Mouse (Mus musculus) C2C12 (cell line): Measurements from ENCODE around the gene Olfr112.

Source experiments
- CTCF ChIP-seq: IDR thresholded peaks from one replicate; pipeline ENCODE4 v1.5.1; 2011; ENCODE audit not compliant: control insufficient read depth, insufficient read depth, insufficient read length
- FOSL1 ChIP-seq: IDR thresholded peaks from one replicate; pipeline ENCODE4 v1.8.0; 2011; ENCODE audit warnings: mild to moderate bottlenecking, low read length; ENCODE audit not compliant: poor library complexity, insufficient read depth, severe bottlenecking
- MYOD1 ChIP-seq: IDR thresholded peaks from one replicate; pipeline ENCODE4 v1.6.1; 2011; ENCODE audit warnings: low read depth; ENCODE audit not compliant: control insufficient read depth, insufficient read length
- USF1 ChIP-seq: IDR thresholded peaks from one replicate; pipeline ENCODE4 v1.6.1; 2011; ENCODE audit warnings: low read depth, mild to moderate bottlenecking, control low read depth, moderate library complexity

DNA sequence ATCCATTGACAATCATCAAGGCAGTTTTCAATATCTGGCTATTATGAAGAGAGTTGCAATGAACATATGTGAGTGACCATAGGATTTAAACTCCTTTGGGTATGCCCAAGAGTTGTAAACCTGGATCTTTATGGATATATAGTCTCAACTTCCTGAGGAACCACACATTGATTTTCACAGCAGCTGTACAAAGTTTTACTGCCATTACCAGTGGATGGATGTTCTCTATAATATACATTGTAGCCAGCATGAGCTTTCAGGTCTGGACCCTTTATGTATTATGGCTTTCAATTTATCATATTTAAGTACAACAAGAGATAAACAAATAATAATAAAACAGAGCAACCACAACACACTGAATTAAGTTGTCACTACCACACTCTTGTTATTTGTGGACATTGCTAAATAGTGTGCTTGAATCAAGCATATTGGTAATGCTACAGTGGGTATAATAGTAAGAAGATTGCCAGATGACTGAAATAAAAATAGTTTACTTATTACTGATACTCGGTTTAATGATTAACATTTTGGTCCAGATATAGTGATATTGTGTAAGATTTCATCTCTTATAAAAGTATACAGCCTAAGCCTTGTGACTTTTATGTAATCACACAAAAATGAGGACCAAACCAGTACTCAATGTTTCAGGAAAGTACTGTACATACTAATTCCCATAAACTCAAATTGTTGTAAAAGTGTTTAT, 10.2 kb downstream of the Olfr112 start:
- TF ChIP-seq USF1 (no peak), CTCF (no peak), FOSL1 (no peak), MYOD1 (no peak)
